Mouse (Mus musculus) liver, adult 2 months (tissue): ENCODE data around the gene Cnst.

Experiments
- CTCF ChIP-seq: fragments of 200-500 bp; IDR thresholded peaks from 2 replicates; pipeline ENCODE4 v1.5.1; 2011; ENCODE audit warnings: low read depth, low read length, control low read depth
- POLR2A ChIP-seq: fragments of 200-500 bp; IDR thresholded peaks from 2 replicates; pipeline ENCODE4 v1.6.1; 2011; ENCODE audit warnings: low read length, control low read depth; ENCODE audit not compliant: insufficient read depth; ENCODE audit errors: extremely low read depth

GRCm38 (mm10) chr1:179581422-179581821 lies 35.3 kb downstream of the Cnst start:
- TF ChIP-seq CTCF, result no peak
- no peak for TF ChIP-seq POLR2A
